Mouse (Mus musculus): Measurements from ENCODE around the gene Abi3bp.

DNA sequence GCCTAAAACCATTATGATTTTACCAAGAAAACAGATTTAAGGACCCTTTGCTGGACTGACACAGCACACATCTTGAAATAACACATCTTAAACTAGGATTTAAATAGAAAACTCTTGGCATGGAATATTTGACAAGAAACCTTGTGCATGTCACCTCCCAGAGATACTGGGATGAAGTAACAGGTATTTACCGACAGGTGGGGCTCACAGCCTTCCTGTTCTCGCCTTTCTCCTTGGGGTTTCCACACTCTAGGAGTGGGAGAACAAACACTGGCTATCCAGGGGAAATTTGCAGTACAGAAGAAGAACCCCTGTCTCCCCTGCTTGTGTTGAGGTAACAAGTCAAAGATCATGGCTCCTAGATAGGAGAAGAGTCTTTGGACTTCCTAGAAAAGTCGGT, 22.8 kb downstream of the Abi3bp start:
- no peak for TF ChIP-seq CTCF (IDR thresholded peaks at IDR 0.05; ENCODE audit: control insufficient read depth, insufficient read depth, insufficient replicate concordance, low read depth, low read length)
- TF ChIP-seq POLR2A (IDR thresholded peaks at IDR 0.05; ENCODE audit: control insufficient read depth, low read depth, low read length): no peak

All from testis, adult 2 months (tissue).